Mouse (Mus musculus) olfactory bulb, adult 2 months (tissue): ENCODE results near the gene 5430419D17Rik. TPM values are rescaled to one million over a fixed set of nuclear protein-coding genes. Genes with fewer than 3 reads are reported as not detected.

ENCODE experiments used
- H3K27ac ChIP-seq: fragments of 200-500 bp; 2 replicates; pipeline ENCODE4 v1.5.1; 2012; ENCODE audit warnings: low read depth, low read length; ENCODE audit not compliant: insufficient read depth
- H3K4me1 ChIP-seq: fragments of 200-500 bp; 2 replicates; pipeline ENCODE4 v1.6.1; 2012; ENCODE audit warnings: low read length; ENCODE audit not compliant: control insufficient read depth, insufficient read depth
- H3K4me3 ChIP-seq: fragments of 200-500 bp; 2 replicates; pipeline ENCODE4 v1.5.1; 2012; ENCODE audit warnings: mild to moderate bottlenecking, low read depth, low read length, moderate library complexity; ENCODE audit not compliant: insufficient read depth
- CTCF ChIP-seq: fragments of 200-500 bp; IDR thresholded peaks from 2 replicates; pipeline ENCODE4 v1.5.1; 2012; ENCODE audit warnings: low read depth, mild to moderate bottlenecking, low read length, moderate library complexity; ENCODE audit not compliant: insufficient read depth
- POLR2A ChIP-seq: fragments of 200-500 bp; IDR thresholded peaks from 2 replicates; pipeline ENCODE4 v1.6.1; 2012; ENCODE audit warnings: mild to moderate bottlenecking, low read depth, low read length, moderate library complexity; ENCODE audit not compliant: insufficient read depth
- WGBS: fragments of 180-500 bp; shearing (Covaris S2); methylation state at CpG from one replicate; pipeline ENCODE4 v1.1.7; 2018; 5-methylcytosine and 5-hydroxymethylcytosine counted together
- polyA plus RNA-seq: library from polyadenylated mRNA; stranded (reverse); fragments of >200 nt; gene quantifications from 2 replicates; pipeline ENCODE4 v1.2.4, GENCODE M21; 2012; ENCODE audit warnings: low replicate concordance; ENCODE audit not compliant: missing spikeins, insufficient read depth, insufficient read length

Gene 5430419D17Rik
- polyA plus RNA-seq, 1 experiment = not detected

GRCm38 (mm10) chr7:131265851-131266250, 91.6 kb downstream of the 5430419D17Rik start:
- no peak for TF ChIP-seq CTCF
- H3K27ac ChIP-seq = no peak overlapping the region
- peaks cover 5% of the 10 kb centered on the region; the same call in 1 of the 2 replicates for H3K4me1 ChIP-seq
- H3K4me3 ChIP-seq = no peak overlapping the region
- WGBS = 67% methylated on average over 4 of the region's 4 CpGs

- no peak for TF ChIP-seq POLR2A
- no peak for TF ChIP-seq CTCF
Measured at GRCm38 (mm10) chr7:131297151-131297550, 122.9 kb downstream of the 5430419D17Rik start.

GRCm38 (mm10) chr7:131303340-131303739, 129.1 kb downstream of the 5430419D17Rik start:
- TF ChIP-seq CTCF (no peak), POLR2A (no peak)
- WGBS = 77% methylated on average over 8 of the region's 8 CpGs
- H3K4me1 ChIP-seq = no peaks in the 10 kb centered on the region
- H3K27ac ChIP-seq = no peak overlapping the region
- no peak overlapping the region for H3K4me3 ChIP-seq

More at GRCm38 (mm10) chr7:131297151-131297550, 122.9 kb downstream of the 5430419D17Rik start:
- no peaks in the 10 kb centered on the region for H3K4me1 ChIP-seq
- no peak overlapping the region for H3K4me3 ChIP-seq
- 78% methylated on average over 8 of the region's 8 CpGs for WGBS
- H3K27ac ChIP-seq = no peak overlapping the region

- Histone ChIP-seq H3K4me1 (no peaks in the 10 kb centered on the region), H3K27ac (no peak overlapping the region), H3K4me3 (no peak overlapping the region)
- TF ChIP-seq POLR2A = no peak
- TF ChIP-seq CTCF = no peak
- 84% methylated on average over 5 of the region's 5 CpGs for WGBS
Measured at GRCm38 (mm10) chr7:131306733-131307132, 132.5 kb downstream of the 5430419D17Rik start.

GRCm38 (mm10) chr7:131314493-131314892, 140.3 kb downstream of the 5430419D17Rik start:
- TF ChIP-seq POLR2A (no peak), CTCF (no peak)
- 87% methylated on average over 7 of the region's 7 CpGs for WGBS

GRCm38 (mm10) chr7:131317587-131317986, 143.4 kb downstream of the 5430419D17Rik start:
- TF ChIP-seq CTCF (no peak), POLR2A (no peak)
- no peak overlapping the region for H3K4me3 ChIP-seq
- H3K27ac ChIP-seq = no peak overlapping the region
- 85% methylated on average over 12 of the region's 12 CpGs for WGBS
- H3K4me1 ChIP-seq = 0 out of 2 replicates have a peak, but pooled peaks cover 2% of the 10 kb centered on the region

More at GRCm38 (mm10) chr7:131314493-131314892, 140.3 kb downstream of the 5430419D17Rik start:
- 0 out of 2 replicates have a peak, but pooled peaks cover 2% of the 10 kb centered on the region for H3K4me1 ChIP-seq
- no peak overlapping the region for H3K4me3 ChIP-seq
- H3K27ac ChIP-seq = no peak overlapping the region

GRCm38 (mm10) chr7:131318340-131318739, 144.1 kb downstream of the 5430419D17Rik start:
- 53% methylated on average over 6 of the region's 7 CpGs for WGBS
- TF ChIP-seq CTCF = no peak
- TF ChIP-seq POLR2A = no peak
- Histone ChIP-seq H3K27ac (no peak overlapping the region), H3K4me1 (0 out of 2 replicates have a peak, but pooled peaks cover 2% of the 10 kb centered on the region), H3K4me3 (no peak overlapping the region)

GRCm38 (mm10) chr7:131322192-131322591, 148.0 kb downstream of the 5430419D17Rik start, which contains the start of gene Cuzd1:
Cuzd1 (minus strand) TSS chr7:131322292.
- 0 out of 2 replicates have a peak, but pooled peaks cover 2% of the 10 kb centered on the region for H3K4me1 ChIP-seq
- no peak within 1 kb of the TSS for H3K27ac ChIP-seq
- H3K4me3 ChIP-seq = no peak within 1 kb of the TSS
- WGBS = 69% methylated on average over 2 of the region's 2 CpGs
- TF ChIP-seq CTCF (no peak), POLR2A (no peak)

- TF ChIP-seq CTCF = no peak
- no peak for TF ChIP-seq POLR2A
- Histone ChIP-seq H3K4me1 (no peaks in the 10 kb centered on the region), H3K27ac (no peak overlapping the region), H3K4me3 (no peak overlapping the region)
- 93% methylated on average over 5 of the region's 5 CpGs for WGBS
Measured at GRCm38 (mm10) chr7:131327054-131327453, 152.9 kb downstream of the 5430419D17Rik start.

GRCm38 (mm10) chr7:131329416-131329815, 155.2 kb downstream of the 5430419D17Rik start, which contains the start of gene Fam24b:
Fam24b (minus strand) TSS chr7:131329516.
- TF ChIP-seq POLR2A (no peak), CTCF (no peak)
- Histone ChIP-seq H3K27ac (no peak within 1 kb of the TSS), H3K4me1 (no peaks in the 10 kb centered on the region), H3K4me3 (no peak within 1 kb of the TSS)
- WGBS = 94% methylated on average over 5 of the region's 5 CpGs
